Mouse (Mus musculus): ENCODE measurements around the gene Igfbp7.

- TF ChIP-seq CTCF (IDR thresholded peaks at IDR 0.05) = no peak
- TF ChIP-seq EP300 (IDR thresholded peaks at IDR 0.05) = no peak
Measured at GRCm38 (mm10) chr5:77433119-77433518, 25.3 kb upstream of the Igfbp7 start.
